Mouse (Mus musculus) forebrain, embryonic 16.5 days (tissue): ENCODE data around the gene Rad51. TPM values are rescaled to one million over a fixed set of nuclear protein-coding genes. Genes with fewer than 3 reads are reported as not detected.

Source experiments
- ATAC-seq: fragments of 200-750 bp; cut with Nextera tagmentation; 2 replicates; pipeline ENCODE4 v1.8.0; 2017; ENCODE audit warnings: mild to moderate bottlenecking, moderate library complexity
- H3K27ac ChIP-seq: fragments of 300-500 bp; sonication (generic); 2 replicates; pipeline ENCODE4 v1.5.1; 2014; ENCODE audit warnings: low read length, control low read depth
- H3K27me3 ChIP-seq: fragments of 300-500 bp; sonication (generic); replicated peaks from 2 replicates; pipeline ENCODE4 v1.6.1; 2014; ENCODE audit warnings: low read length; ENCODE audit not compliant: control insufficient read depth, insufficient read depth
- H3K36me3 ChIP-seq: fragments of 300-500 bp; sonication (generic); 2 replicates; pipeline ENCODE4 v1.6.1; 2014; ENCODE audit not compliant: control insufficient read depth, insufficient read depth
- H3K4me1 ChIP-seq: fragments of 300-500 bp; sonication (generic); replicated peaks from 2 replicates; pipeline ENCODE4 v1.6.1; 2014; ENCODE audit warnings: low read length; ENCODE audit not compliant: control insufficient read depth, insufficient read depth
- H3K4me2 ChIP-seq: fragments of 300-500 bp; sonication (generic); 2 replicates; pipeline ENCODE4 v1.6.1; 2014; ENCODE audit warnings: mild to moderate bottlenecking, low read length, control low read depth
- H3K4me3 ChIP-seq: fragments of 300-500 bp; sonication (generic); replicated peaks from 2 replicates; pipeline ENCODE4 v1.5.1; 2014; ENCODE audit warnings: mild to moderate bottlenecking, low read length, control low read depth
- H3K9ac ChIP-seq: fragments of 300-500 bp; sonication (generic); replicated peaks from 2 replicates; pipeline ENCODE4 v1.6.1; 2014; ENCODE audit warnings: low read depth, low read length, control low read depth
- H3K9me3 ChIP-seq: fragments of 300-500 bp; sonication (generic); 2 replicates; pipeline ENCODE4 v1.6.1; 2016; ENCODE audit warnings: low read length; ENCODE audit not compliant: control insufficient read depth
- WGBS: fragments of 180-500 bp; shearing (Covaris S2); extraction: QIAGEN DNeasy Blood & Tissue Kit; methylation state at CpG from one replicate; pipeline ENCODE4 v1.1.7; 2014; 5-methylcytosine and 5-hydroxymethylcytosine counted together
- polyA plus RNA-seq: library from polyadenylated mRNA; unstranded; fragments of >200 nt; fragmentation: Nextera tagmentation; extraction: Ambion mirVana; gene quantifications from 2 replicates; pipeline ENCODE4 v1.2.1, GENCODE M21; 2015

Gene Rad51
- polyA plus RNA-seq, 1 experiment from 2014 or later, result 17.6 TPM

GRCm38 (mm10) chr2:119190969-119191368 lies 78.4 kb downstream of the Rad51 start:
- no peaks in the 10 kb centered on the region for H3K27me3 ChIP-seq
- no peak overlapping the region for H3K4me2 ChIP-seq
- H3K27ac ChIP-seq, result no peak overlapping the region
- 88% methylated on average over 5 of the region's 5 CpGs for WGBS
- H3K4me3 ChIP-seq, result no peak overlapping the region
- no peak for ATAC-seq
- H3K9ac ChIP-seq, result no peak overlapping the region
- H3K9me3 ChIP-seq, result no peaks in the 10 kb centered on the region
- H3K36me3 ChIP-seq, result no peaks in the 10 kb centered on the region
- peaks cover 9% of the 10 kb centered on the region for H3K4me1 ChIP-seq

DNA sequence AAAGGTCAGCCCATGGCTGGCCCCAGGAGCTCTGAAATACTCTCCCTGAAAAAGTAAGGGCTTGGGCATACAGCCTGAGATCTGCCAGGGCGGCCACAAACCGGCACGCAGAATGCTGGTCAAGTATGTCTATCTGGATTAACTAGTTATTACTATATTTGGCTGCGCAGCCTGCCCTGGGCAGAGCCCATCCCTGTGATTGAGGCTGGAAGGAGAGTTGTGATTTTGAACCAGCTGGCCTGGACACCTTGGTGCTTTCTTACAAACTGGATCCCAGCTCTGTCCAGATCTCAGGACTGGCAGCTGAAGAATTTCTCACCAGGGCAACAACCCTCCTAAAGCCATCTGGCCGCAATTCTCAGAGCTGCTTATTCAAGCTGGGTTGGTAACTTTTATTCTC lies 81.5 kb downstream of the Rad51 start:
- no peak overlapping the region for H3K4me3 ChIP-seq
- 79% methylated on average over 5 of the region's 5 CpGs for WGBS
- no peaks in the 10 kb centered on the region for H3K36me3 ChIP-seq
- H3K27me3 ChIP-seq, result no peaks in the 10 kb centered on the region
- no peaks in the 10 kb centered on the region for H3K9me3 ChIP-seq
- peaks cover 9% of the 10 kb centered on the region for H3K4me1 ChIP-seq
- no peak overlapping the region for H3K27ac ChIP-seq
- H3K4me2 ChIP-seq, result no peak overlapping the region
- ATAC-seq, result peak; percentile 19; the same call in 1 of the 2 replicates
- H3K9ac ChIP-seq, result no peak overlapping the region

- WGBS, result 26% methylated on average over 4 of the region's 4 CpGs
- Histone ChIP-seq H3K9ac (no peak overlapping the region), H3K4me1 (0 out of 2 replicates have a peak, but pooled peaks cover 7% of the 10 kb centered on the region), H3K9me3 (no peaks in the 10 kb centered on the region), H3K36me3 (no peaks in the 10 kb centered on the region), H3K27ac (no peak overlapping the region), H3K4me3 (no peak overlapping the region), H3K4me2 (no peak overlapping the region), H3K27me3 (no peaks in the 10 kb centered on the region)
- ATAC-seq, result no peak
Measured at GRCm38 (mm10) chr2:119196316-119197108, 83.9 kb downstream of the Rad51 start.

Other genes starting within 250 kb of the Rad51 start
- gene Bahd1, start 212.4 kb upstream of the Rad51 start, polyA plus RNA-seq, result 5.7 and 6.5 TPM in 2 replicates
- gene Chst14, start 186.3 kb upstream of the Rad51 start, polyA plus RNA-seq, result 5.4 and 6.1 TPM in 2 replicates
- gene Ccdc32, start 83.4 kb upstream of the Rad51 start, polyA plus RNA-seq, result 41.6 and 46.1 TPM in 2 replicates
- 5.0 and 5.1 TPM in 2 replicates for gene Rpusd2, start 78.0 kb upstream of the Rad51 start, polyA plus RNA-seq
- 23.9 and 26.2 TPM in 2 replicates for gene Knl1, start 65.7 kb upstream of the Rad51 start, polyA plus RNA-seq
- gene Rmdn3, start 44.2 kb downstream of the Rad51 start, polyA plus RNA-seq, result 59.6 and 65.3 TPM in 2 replicates
- gene Gchfr, start 55.0 kb downstream of the Rad51 start, polyA plus RNA-seq, result 0.47 and 0.55 TPM in 2 replicates
- gene Gm14137, start 61.7 kb downstream of the Rad51 start, polyA plus RNA-seq, result 1.1 and 1.3 TPM in 2 replicates
- gene Zfyve19, start 95.8 kb downstream of the Rad51 start, polyA plus RNA-seq, result 66.2 and 66.9 TPM in 2 replicates
- 21.3 and 24.6 TPM in 2 replicates for gene Dnajc17, start 96.0 kb downstream of the Rad51 start, polyA plus RNA-seq
- gene Ppp1r14d, start 117.1 kb downstream of the Rad51 start, polyA plus RNA-seq, result not detected in 2 replicates
- 0.44 and 0.57 TPM in 2 replicates for gene Spint1, start 124.6 kb downstream of the Rad51 start, polyA plus RNA-seq
- gene Rhov, start 158.5 kb downstream of the Rad51 start, polyA plus RNA-seq, result 24.8 and 31.8 TPM in 2 replicates
- gene Vps18, start 175.9 kb downstream of the Rad51 start, polyA plus RNA-seq, result 32.5 and 33.6 TPM in 2 replicates
- 4.8 and 5.5 TPM in 2 replicates for gene Dll4, start 213.0 kb downstream of the Rad51 start, polyA plus RNA-seq
- gene Chac1, start 238.4 kb downstream of the Rad51 start, polyA plus RNA-seq, result 4.6 and 11.3 TPM in 2 replicates